Mouse (Mus musculus): ENCODE data around the gene Ppia. TPM values are rescaled to one million over a fixed set of nuclear protein-coding genes. Genes with fewer than 3 reads are reported as not detected.

Ppia gene
- 308 and 324 TPM in 2 replicates for polyA plus RNA-seq (2012; rRNA removed)

GRCm38 (mm10) chr11:6414751-6415550 lies at the start of gene Ppia:
Gene Ppia, plus strand, starts transcription at chr11:6415443.

GRCm38 (mm10) chr11:6388726-6389413 lies 26.4 kb upstream of the Ppia start, which contains the start of gene Zmiz2:
Gene Zmiz2, plus strand, starts transcription at chr11:6389074.

GRCm38 (mm10) chr11:6444077-6444853 lies 29.0 kb downstream of the Ppia start, which contains the start of gene H2afv:
Gene H2afv, minus strand, starts transcription at chr11:6444443.

Other genes starting within 250 kb of the Ppia start
- 0.08 and 0.24 TPM in 2 replicates for gene A730071L15Rik, start 215.4 kb upstream of the Ppia start, polyA plus RNA-seq (2012; rRNA removed)
- gene Nudcd3, start 215.0 kb upstream of the Ppia start, polyA plus RNA-seq (2012; rRNA removed): 19.7 and 23.5 TPM in 2 replicates
- 0.31 and 0.70 TPM in 2 replicates for gene Npc1l1, start 185.3 kb upstream of the Ppia start, polyA plus RNA-seq (2012; rRNA removed)
- gene Ddx56, start 147.7 kb upstream of the Ppia start, polyA plus RNA-seq (2012; rRNA removed): 17.5 and 19.0 TPM in 2 replicates
- gene Tmed4, start 140.6 kb upstream of the Ppia start, polyA plus RNA-seq (2012; rRNA removed): 70.2 and 91.4 TPM in 2 replicates
- 156 and 160 TPM in 2 replicates for gene Ogdh, start 123.8 kb upstream of the Ppia start, polyA plus RNA-seq (2012; rRNA removed)
- gene Zmiz2, start 26.4 kb upstream of the Ppia start, polyA plus RNA-seq (2012; rRNA removed): 60.2 and 84.5 TPM in 2 replicates
- 50.9 and 59.6 TPM in 2 replicates for gene H2afv, start 29.0 kb downstream of the Ppia start, polyA plus RNA-seq (2012; rRNA removed)
- gene Purb, start 60.5 kb downstream of the Ppia start, polyA plus RNA-seq (2012; rRNA removed): 10.4 and 10.8 TPM in 2 replicates
- 9.3 and 9.6 TPM in 2 replicates for gene Myo1g, start 105.5 kb downstream of the Ppia start, polyA plus RNA-seq (2012; rRNA removed)
- gene Ccm2, start 131.4 kb downstream of the Ppia start, polyA plus RNA-seq (2012; rRNA removed): 76.0 and 76.2 TPM in 2 replicates
- 12.6 and 18.6 TPM in 2 replicates for gene Nacad, start 190.6 kb downstream of the Ppia start, polyA plus RNA-seq (2012; rRNA removed)
- 184 and 198 TPM in 2 replicates for gene Tbrg4, start 210.6 kb downstream of the Ppia start, polyA plus RNA-seq (2012; rRNA removed)
- not detected in 2 replicates for gene Wap, start 223.2 kb downstream of the Ppia start, polyA plus RNA-seq (2012; rRNA removed)
- 5.1 and 5.2 TPM in 2 replicates for gene Ramp3, start 243.1 kb downstream of the Ppia start, polyA plus RNA-seq (2012; rRNA removed)

All from colon, adult 2 months (tissue).